Mouse (Mus musculus) thymus, postnatal 4 days (tissue): ENCODE data around the gene Sytl3.

Experiments used
- DNase-seq: peaks from one replicate; pipeline ENCODE4 v3.0.0; 2021

Gene Sytl3

GRCm38 (mm10) chr17:6758845-6759244, 100.0 kb downstream of the Sytl3 start:
- DNase-seq = no peak

GRCm38 (mm10) chr17:6759717-6760292, 100.9 kb downstream of the Sytl3 start:
- no peak for DNase-seq

GRCm38 (mm10) chr17:6763513-6764226, 104.8 kb downstream of the Sytl3 start:
- DNase-seq = no peak

GRCm38 (mm10) chr17:6764227-6764593, 105.3 kb downstream of the Sytl3 start:
- no peak for DNase-seq

- no peak for DNase-seq
These were observed 105.8 kb downstream of the Sytl3 start for GRCm38 (mm10) chr17:6764730-6765129.

GRCm38 (mm10) chr17:6765886-6766285, 107.0 kb downstream of the Sytl3 start:
- no peak for DNase-seq

- no peak for DNase-seq
These were observed 107.9 kb downstream of the Sytl3 start for GRCm38 (mm10) chr17:6766823-6767222.

GRCm38 (mm10) chr17:6767771-6768170, 108.9 kb downstream of the Sytl3 start:
- DNase-seq = no peak

GRCm38 (mm10) chr17:6768301-6768788, 109.5 kb downstream of the Sytl3 start:
- DNase-seq = no peak

GRCm38 (mm10) chr17:6769602-6770001, 110.7 kb downstream of the Sytl3 start:
- no peak for DNase-seq

GRCm38 (mm10) chr17:6771661-6772489, 113.0 kb downstream of the Sytl3 start:
- DNase-seq = peak; percentile 41

GRCm38 (mm10) chr17:6772490-6772773, 113.5 kb downstream of the Sytl3 start:
- DNase-seq = no peak

- DNase-seq = peak; percentile 55
These were observed 114.5 kb downstream of the Sytl3 start for GRCm38 (mm10) chr17:6773249-6773966.

- no peak for DNase-seq
These were observed 116.3 kb downstream of the Sytl3 start for GRCm38 (mm10) chr17:6775221-6775620.

- DNase-seq = no peak
These were observed 116.8 kb downstream of the Sytl3 start for GRCm38 (mm10) chr17:6775671-6776070.

- DNase-seq = no peak
These were observed 117.2 kb downstream of the Sytl3 start for GRCm38 (mm10) chr17:6776123-6776522.

GRCm38 (mm10) chr17:6776576-6776975, 117.7 kb downstream of the Sytl3 start:
- DNase-seq = no peak

GRCm38 (mm10) chr17:6777061-6777460, 118.2 kb downstream of the Sytl3 start:
- DNase-seq = no peak

GRCm38 (mm10) chr17:6777629-6778331, 118.9 kb downstream of the Sytl3 start:
- DNase-seq = peak; percentile 69

- no peak for DNase-seq
These were observed 119.4 kb downstream of the Sytl3 start for GRCm38 (mm10) chr17:6778332-6778683.

- DNase-seq = peak; percentile 72
These were observed 120.0 kb downstream of the Sytl3 start for GRCm38 (mm10) chr17:6778771-6779509.

- DNase-seq = peak; percentile 33
These were observed 120.7 kb downstream of the Sytl3 start for GRCm38 (mm10) chr17:6779632-6780031.
